Mouse (Mus musculus) stomach, postnatal 0 days (tissue): ENCODE results near the gene Bhlha9.

Experiments used
- CTCF ChIP-seq: IDR thresholded peaks from 2 replicates; pipeline ENCODE4 v1.5.1; 2016; ENCODE audit warnings: antibody characterized with exemption, low read depth, mild to moderate bottlenecking, moderate library complexity
- EP300 ChIP-seq: optimal IDR thresholded peaks from 2 replicates; pipeline ENCODE3; 2016; ENCODE audit warnings: antibody characterized with exemption

DNA sequence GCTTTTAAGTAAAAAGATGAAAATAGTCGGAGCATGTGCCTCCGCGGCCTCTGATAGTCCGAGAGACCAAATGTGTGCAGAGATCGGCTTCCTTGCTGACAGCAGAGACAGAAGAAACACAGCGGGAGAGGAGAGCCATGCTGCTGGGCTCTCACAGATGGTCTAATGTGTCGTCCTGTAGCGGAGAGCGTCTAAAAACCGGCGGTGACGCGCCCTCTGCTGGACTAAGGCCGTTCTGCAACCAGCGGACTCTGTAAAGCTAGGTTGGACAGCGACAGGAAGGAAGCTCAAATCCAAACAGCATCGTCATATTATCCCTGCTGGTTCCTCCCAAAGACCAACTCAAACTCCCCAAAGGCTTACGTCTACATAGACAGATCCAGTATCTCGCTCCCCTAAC lies 26.3 kb upstream of the Bhlha9 start:
- TF ChIP-seq CTCF: peak; percentile 95
- no peak for TF ChIP-seq EP300
